Mouse (Mus musculus): Measurements from ENCODE around the gene Fuca1. TPM values are rescaled to one million over a fixed set of nuclear protein-coding genes. Genes with fewer than 3 reads are reported as not detected.

The Fuca1 gene
- polyA plus RNA-seq (2014; fragmentation: Nextera tagmentation; extraction: Ambion mirVana), result 70.2 and 79.5 TPM in 2 replicates

DNA sequence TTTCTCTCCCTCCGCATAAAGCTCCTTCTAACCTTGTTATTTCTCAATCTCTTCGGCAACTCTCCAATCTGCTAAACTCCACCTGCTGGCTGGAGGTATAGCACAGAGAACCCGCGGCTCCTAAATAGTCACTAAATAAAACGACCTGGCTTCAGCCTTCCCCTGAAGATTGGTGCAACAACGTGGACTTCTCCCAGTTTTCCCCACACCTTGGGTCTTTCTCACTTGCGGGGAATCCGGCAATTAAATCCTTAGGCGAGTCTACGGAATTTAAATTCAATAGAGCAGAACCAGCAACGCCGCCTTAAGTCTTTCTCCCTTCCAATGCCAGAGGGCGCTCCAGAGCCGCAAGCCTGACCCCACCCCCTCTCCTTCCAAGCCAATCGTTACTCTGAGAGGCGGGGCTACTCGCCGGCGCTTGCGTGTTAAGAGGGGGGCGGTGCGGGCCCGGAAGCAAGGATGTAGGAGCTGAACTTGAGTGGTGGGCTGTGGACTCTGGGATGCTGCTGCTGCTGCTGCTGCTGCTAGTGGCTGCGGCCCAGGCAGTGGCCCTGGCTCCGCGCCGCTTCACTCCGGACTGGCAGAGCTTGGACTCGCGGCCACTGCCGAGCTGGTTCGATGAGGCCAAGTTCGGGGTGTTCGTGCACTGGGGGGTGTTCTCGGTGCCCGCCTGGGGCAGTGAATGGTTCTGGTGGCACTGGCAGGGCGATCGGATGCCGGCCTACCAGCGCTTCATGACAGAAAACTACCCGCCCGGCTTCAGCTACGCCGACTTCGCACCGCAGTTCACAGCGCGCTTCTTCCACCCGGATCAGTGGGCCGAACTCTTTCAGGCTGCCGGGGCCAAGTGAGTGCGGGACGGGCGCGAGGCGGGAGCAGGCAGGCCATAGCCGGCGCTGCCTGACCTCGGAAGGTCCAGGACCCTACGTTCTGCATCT, at the start of gene Fuca1:
Gene Fuca1, plus strand, starts transcription at position 432 of the 938 bp plus-strand sequence.
- peaks cover 5% of the 10 kb centered on the region for H3K4me1 ChIP-seq (ENCODE audit: control insufficient read depth, insufficient read depth, low read length)
- H3K27ac ChIP-seq (replicated peaks; ENCODE audit: low read depth, low read length), result peak within 1 kb of the TSS; percentile 74
- no peaks in the 10 kb centered on the region for H3K27me3 ChIP-seq (replicated peaks; ENCODE audit: control insufficient read depth, insufficient read depth, low read length)
- WGBS, result 2% methylated on average over 56 of the region's 60 CpGs
- H3K36me3 ChIP-seq (ENCODE audit: control insufficient read depth, insufficient read depth, low read length), result 0 out of 2 replicates have a peak, but pooled peaks cover 15% of the 10 kb centered on the region
- peak within 1 kb of the TSS; percentile 58 for H3K4me3 ChIP-seq (ENCODE audit: low read depth, low read length)
- DNase-seq (ENCODE audit: low spot score), result peak; percentile 98
- ATAC-seq (ENCODE audit: low read depth), result peak; percentile 97
- peak within 1 kb of the TSS; percentile 76 for H3K9ac ChIP-seq (ENCODE audit: low read depth, low read length)
- H3K4me2 ChIP-seq (ENCODE audit: low read depth, low read length), result peak within 1 kb of the TSS; percentile 86
- H3K9me3 ChIP-seq (ENCODE audit: control insufficient read depth, low read length), result no peaks in the 10 kb centered on the region

DNA sequence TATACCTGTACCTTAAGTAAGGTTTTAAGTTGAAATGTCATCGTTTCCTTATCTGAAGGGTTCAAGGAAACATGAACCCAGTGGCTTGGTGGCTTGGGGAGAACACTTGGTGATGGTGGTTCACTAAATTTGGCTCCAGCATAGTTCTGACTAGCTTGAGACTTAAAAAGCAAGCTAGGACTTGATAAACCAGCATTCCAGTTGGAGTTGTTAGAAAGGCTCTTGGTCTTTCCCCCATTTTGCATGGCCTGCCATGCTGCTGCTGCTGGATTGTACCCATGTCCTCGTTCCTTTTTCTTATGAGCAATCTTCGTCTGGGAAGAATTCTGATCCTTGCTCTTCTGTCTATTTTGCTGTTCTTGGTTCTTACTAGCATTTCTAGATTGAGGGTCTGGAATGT, 48.5 kb upstream of the Fuca1 start:
- Histone ChIP-seq H3K4me3 (ENCODE audit: low read depth, low read length) (peak overlapping the region; percentile 73), H3K9ac (ENCODE audit: low read depth, low read length) (peak overlapping the region; percentile 91), H3K27me3 (replicated peaks; ENCODE audit: control insufficient read depth, insufficient read depth, low read length) (no peaks in the 10 kb centered on the region), H3K27ac (replicated peaks; ENCODE audit: low read depth, low read length) (0 out of 2 replicates have a peak overlapping the region, but pooled peaks have one; percentile 100), H3K9me3 (ENCODE audit: control insufficient read depth, low read length) (no peaks in the 10 kb centered on the region), H3K4me1 (ENCODE audit: control insufficient read depth, insufficient read depth, low read length) (peaks cover 44% of the 10 kb centered on the region), H3K4me2 (ENCODE audit: low read depth, low read length) (peak overlapping the region; percentile 84), H3K36me3 (ENCODE audit: control insufficient read depth, insufficient read depth, low read length) (peaks cover 33% of the 10 kb centered on the region)
- no peak for ATAC-seq (ENCODE audit: low read depth)
- WGBS, result 33% methylated on average over 3 of the region's 3 CpGs
- no peak for DNase-seq (ENCODE audit: low spot score)

DNA sequence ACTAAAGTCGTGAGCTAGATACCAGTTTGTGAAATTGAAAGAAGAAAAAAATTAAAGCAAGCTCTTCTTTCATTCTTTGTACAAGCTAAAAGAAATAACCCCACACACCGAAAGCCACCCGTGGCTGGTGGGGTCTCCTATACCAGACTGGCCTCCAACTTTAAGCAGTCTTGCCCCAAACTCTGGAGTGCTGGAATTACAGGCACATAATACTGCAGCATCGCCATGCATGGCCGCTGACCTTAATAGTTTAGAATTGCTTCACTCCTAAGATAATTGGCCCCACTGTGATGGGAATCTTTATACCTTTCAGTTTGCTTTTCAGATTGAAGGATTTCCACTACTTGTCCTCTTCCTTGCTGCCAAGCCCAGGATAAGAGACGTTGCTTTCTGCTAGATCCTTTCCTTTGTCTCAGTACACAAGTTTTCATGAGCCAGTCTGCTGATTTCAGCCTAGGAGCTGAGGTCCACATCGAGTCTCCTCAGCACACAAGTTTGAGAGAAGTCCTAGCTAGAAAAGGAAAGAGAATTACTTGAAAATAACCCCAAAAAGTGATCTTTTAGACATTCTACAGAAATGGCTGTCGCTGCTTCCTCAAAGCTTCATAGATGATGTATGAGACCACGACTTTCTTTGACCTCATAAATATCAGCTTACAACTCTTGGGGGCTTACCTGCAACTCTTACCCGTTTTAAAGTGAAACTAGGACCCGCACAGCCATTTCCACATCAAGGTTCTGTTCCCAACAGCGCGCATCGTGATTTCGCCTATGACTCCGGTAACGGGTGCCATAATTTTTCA, 47.7 kb upstream of the Fuca1 start:
- ATAC-seq (ENCODE audit: low read depth) (no peak), DNase-seq (ENCODE audit: low spot score) (no peak)
- Histone ChIP-seq H3K36me3 (ENCODE audit: control insufficient read depth, insufficient read depth, low read length) (peaks cover 33% of the 10 kb centered on the region), H3K9ac (ENCODE audit: low read depth, low read length) (peak overlapping the region; percentile 91), H3K4me1 (ENCODE audit: control insufficient read depth, insufficient read depth, low read length) (peaks cover 45% of the 10 kb centered on the region), H3K4me3 (ENCODE audit: low read depth, low read length) (peak overlapping the region; percentile 73), H3K4me2 (ENCODE audit: low read depth, low read length) (peak overlapping the region; percentile 84), H3K27me3 (replicated peaks; ENCODE audit: control insufficient read depth, insufficient read depth, low read length) (no peaks in the 10 kb centered on the region), H3K9me3 (ENCODE audit: control insufficient read depth, low read length) (no peaks in the 10 kb centered on the region), H3K27ac (replicated peaks; ENCODE audit: low read depth, low read length) (peak overlapping the region; percentile 100)
- 6% methylated on average over 17 of the region's 17 CpGs for WGBS

DNA sequence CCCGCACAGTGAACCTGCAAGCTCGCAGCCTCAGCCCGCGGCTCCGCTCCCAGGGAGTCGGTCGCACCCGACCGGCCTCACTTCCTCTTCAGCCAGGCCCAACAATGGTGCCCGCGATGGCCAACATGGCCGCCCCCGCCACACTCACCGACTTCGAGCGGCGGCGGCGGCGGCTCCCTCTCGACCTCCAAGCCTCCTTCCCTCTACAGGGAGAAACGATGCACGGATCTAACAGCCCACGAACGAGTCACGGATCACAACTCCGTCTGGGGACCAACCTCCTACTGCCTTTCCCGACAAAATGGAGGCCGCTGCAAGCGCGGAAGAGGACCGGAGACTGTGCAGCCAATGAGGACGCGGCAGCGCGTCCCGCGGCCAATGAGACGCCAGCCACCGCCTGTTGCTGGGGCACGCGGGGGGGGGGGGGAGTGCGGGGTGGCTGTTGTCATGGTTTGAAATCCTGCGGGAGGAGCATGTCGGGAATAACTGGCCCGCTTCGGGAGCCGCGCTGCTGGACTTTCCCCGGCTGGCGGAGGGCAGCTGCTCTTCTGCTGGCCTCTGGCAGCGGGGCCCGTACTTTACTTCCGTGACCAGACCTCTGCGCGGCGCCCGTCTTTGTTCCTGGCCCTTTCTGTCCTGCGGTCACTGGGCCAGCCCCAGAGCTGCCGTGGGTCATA, 46.9 kb upstream of the Fuca1 start, which contains the start of gene Pnrc2:
Gene Pnrc2, minus strand, starts transcription at position 325 of the 677 bp plus-strand sequence.
- WGBS, result 0% methylated on average over 38 of the region's 60 CpGs
- Histone ChIP-seq H3K9me3 (ENCODE audit: control insufficient read depth, low read length) (no peaks in the 10 kb centered on the region), H3K4me1 (ENCODE audit: control insufficient read depth, insufficient read depth, low read length) (peaks cover 45% of the 10 kb centered on the region), H3K27ac (replicated peaks; ENCODE audit: low read depth, low read length) (peak within 1 kb of the TSS; percentile 100), H3K27me3 (replicated peaks; ENCODE audit: control insufficient read depth, insufficient read depth, low read length) (no peaks in the 10 kb centered on the region), H3K36me3 (ENCODE audit: control insufficient read depth, insufficient read depth, low read length) (peaks cover 32% of the 10 kb centered on the region), H3K9ac (ENCODE audit: low read depth, low read length) (peak within 1 kb of the TSS; percentile 91), H3K4me2 (ENCODE audit: low read depth, low read length) (peak within 1 kb of the TSS; percentile 84), H3K4me3 (ENCODE audit: low read depth, low read length) (peak within 1 kb of the TSS; percentile 73)
- DNase-seq (ENCODE audit: low spot score), result peak; percentile 97
- peak; percentile 95 for ATAC-seq (ENCODE audit: low read depth)

DNA sequence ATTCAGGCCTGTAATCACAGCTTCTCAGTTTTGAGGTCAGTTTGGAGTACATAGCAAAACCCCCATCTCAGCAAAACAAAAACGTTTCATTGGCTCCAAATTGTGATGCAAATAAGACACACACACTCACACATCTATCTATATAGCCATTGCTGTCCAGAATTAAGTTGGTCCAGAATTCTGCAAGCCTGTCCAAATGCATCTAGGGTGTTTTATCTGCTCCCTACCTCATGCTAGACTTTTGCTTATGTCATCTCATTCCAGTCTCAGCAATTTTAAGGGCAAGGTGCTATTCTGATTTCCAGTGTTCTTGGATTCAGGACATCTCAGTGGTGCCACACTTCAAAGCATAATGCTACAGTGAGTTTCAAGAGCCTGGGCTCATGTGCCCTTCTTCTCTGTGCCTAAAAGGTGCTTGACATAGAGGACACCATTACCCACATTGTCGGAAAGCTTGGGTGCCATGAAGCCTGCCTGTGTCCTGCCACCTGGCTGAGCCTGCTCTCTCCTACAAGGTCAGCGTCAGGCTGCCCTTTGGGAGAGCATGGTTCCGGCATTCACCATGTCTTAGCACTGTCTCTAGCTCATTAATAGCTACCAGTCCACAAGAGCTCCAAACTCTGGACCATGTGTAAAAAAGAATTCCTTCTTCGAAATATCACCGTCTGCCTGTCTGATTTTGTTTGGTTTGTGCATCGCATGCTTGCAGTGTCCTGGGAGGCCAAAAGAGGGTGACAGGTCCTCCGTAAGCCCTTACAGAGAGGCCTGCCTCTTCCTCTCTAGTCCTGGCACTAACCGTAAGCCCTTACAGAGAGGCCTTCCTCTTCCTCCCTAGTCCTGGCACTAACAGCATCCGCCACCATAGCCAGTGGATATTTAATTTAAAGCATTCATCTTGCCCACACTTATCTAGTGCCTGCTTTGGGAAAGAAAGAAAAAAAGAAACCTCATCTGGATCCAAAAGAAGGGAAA, 45.7 kb upstream of the Fuca1 start:
- peaks cover 23% of the 10 kb centered on the region for H3K36me3 ChIP-seq (ENCODE audit: control insufficient read depth, insufficient read depth, low read length)
- H3K27me3 ChIP-seq (replicated peaks; ENCODE audit: control insufficient read depth, insufficient read depth, low read length), result no peaks in the 10 kb centered on the region
- peaks cover 40% of the 10 kb centered on the region for H3K4me1 ChIP-seq (ENCODE audit: control insufficient read depth, insufficient read depth, low read length)
- peak overlapping the region; percentile 84; the same call in 1 of the 2 replicates for H3K4me2 ChIP-seq (ENCODE audit: low read depth, low read length)
- WGBS, result 79% methylated on average over 10 of the region's 10 CpGs
- no peaks in the 10 kb centered on the region for H3K9me3 ChIP-seq (ENCODE audit: control insufficient read depth, low read length)
- peak overlapping the region; percentile 100 for H3K27ac ChIP-seq (replicated peaks; ENCODE audit: low read depth, low read length)
- no peak overlapping the region for H3K9ac ChIP-seq (ENCODE audit: low read depth, low read length)
- ATAC-seq (ENCODE audit: low read depth), result no peak
- no peak for DNase-seq (ENCODE audit: low spot score)
- H3K4me3 ChIP-seq (ENCODE audit: low read depth, low read length), result no peak overlapping the region

DNA sequence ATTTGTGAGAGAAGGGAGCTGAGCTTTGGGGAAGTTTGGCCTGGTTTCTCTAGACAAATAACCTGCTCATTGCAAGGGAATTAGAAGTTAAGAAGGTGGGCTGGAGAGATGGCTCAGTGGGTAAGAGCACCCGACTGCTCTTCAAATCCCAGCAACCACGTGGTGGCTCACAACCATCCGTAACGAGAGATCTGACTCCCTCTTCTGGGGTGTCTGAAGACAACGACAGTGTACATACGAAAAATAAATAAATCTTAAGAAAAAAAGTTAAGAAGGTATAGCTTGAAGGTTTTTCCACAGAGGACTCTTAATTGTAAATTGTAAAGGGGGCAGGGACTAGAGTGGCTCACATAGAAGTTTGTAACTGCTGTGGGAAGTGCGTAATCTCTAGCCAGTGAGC, 45.0 kb upstream of the Fuca1 start:
- Histone ChIP-seq H3K9me3 (ENCODE audit: control insufficient read depth, low read length) (no peaks in the 10 kb centered on the region), H3K4me1 (ENCODE audit: control insufficient read depth, insufficient read depth, low read length) (peaks cover 40% of the 10 kb centered on the region), H3K4me2 (ENCODE audit: low read depth, low read length) (peak overlapping the region; percentile 52), H3K9ac (ENCODE audit: low read depth, low read length) (no peak overlapping the region), H3K27me3 (replicated peaks; ENCODE audit: control insufficient read depth, insufficient read depth, low read length) (no peaks in the 10 kb centered on the region), H3K27ac (replicated peaks; ENCODE audit: low read depth, low read length) (peak overlapping the region; percentile 100), H3K4me3 (ENCODE audit: low read depth, low read length) (no peak overlapping the region), H3K36me3 (ENCODE audit: control insufficient read depth, insufficient read depth, low read length) (peaks cover 20% of the 10 kb centered on the region)
- DNase-seq (ENCODE audit: low spot score) (no peak), ATAC-seq (ENCODE audit: low read depth) (no peak)
- WGBS, result 29% methylated on average over 7 of the region's 7 CpGs

DNA sequence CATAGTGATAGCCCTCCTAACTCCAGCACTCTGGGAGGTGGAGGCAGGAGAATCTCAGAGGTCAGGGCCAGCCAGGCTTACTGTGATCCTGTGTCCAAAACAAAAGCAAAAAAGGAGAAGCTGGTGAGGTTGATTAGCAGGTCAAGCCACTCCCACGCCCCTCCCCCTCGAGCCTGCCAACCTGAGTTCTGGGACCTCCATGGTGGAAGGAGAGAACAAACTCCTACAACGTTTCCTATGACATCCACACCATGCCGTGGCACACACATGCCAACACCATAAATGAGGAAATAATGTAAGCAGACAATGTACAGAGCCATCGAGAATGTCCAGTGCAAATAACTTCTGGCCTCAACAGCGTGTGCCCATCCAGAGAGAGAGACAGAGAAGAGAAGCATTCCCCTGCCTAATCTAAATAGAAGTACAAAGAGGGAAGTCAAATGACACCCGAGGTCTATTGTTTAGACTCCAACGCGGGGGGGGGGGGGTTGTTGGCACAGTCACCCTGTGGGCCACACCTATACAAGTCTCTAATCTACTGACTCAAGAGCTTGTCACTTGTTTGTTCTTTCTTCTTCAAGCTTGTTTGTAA, 44.4 kb upstream of the Fuca1 start:
- Histone ChIP-seq H3K36me3 (ENCODE audit: control insufficient read depth, insufficient read depth, low read length) (peaks cover 15% of the 10 kb centered on the region), H3K27ac (replicated peaks; ENCODE audit: low read depth, low read length) (peak overlapping the region; percentile 75), H3K4me1 (ENCODE audit: control insufficient read depth, insufficient read depth, low read length) (peaks cover 40% of the 10 kb centered on the region), H3K9ac (ENCODE audit: low read depth, low read length) (peak overlapping the region; percentile 32; the same call in 1 of the 2 replicates), H3K4me2 (ENCODE audit: low read depth, low read length) (peak overlapping the region; percentile 52), H3K4me3 (ENCODE audit: low read depth, low read length) (peak overlapping the region; percentile 25), H3K27me3 (replicated peaks; ENCODE audit: control insufficient read depth, insufficient read depth, low read length) (no peaks in the 10 kb centered on the region), H3K9me3 (ENCODE audit: control insufficient read depth, low read length) (no peaks in the 10 kb centered on the region)
- DNase-seq (ENCODE audit: low spot score) (peak; percentile 46), ATAC-seq (ENCODE audit: low read depth) (no peak)
- 3% methylated on average over 9 of the region's 9 CpGs for WGBS
